Mouse (Mus musculus): ENCODE data around the gene Gm7980.
"Not testable (repeated sequence)": the region's sequence is repeated elsewhere in the genome, so short reads cannot be mapped to it uniquely, and the experiment has no call there.

Gm7980 gene

DNA sequence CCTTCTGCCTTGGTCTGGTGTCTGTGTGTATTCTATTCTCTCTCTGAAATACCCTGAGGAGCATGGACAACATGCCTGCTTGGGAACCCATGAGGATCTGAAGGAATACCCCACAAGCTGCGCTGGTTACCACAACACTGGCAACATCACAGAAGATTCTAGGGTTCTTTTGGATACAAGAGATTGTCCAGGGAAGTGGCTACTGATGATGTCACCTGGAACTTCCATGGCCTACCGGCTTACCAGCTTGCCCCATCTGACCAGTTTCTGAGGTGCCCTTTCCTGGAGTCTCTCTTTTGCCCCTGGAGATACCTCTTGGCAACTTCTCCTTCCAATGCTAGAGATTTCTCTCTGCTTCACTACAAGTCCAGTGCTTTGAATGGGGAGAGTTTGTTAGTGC lies at the start of gene Gm7980:
TSS of gene Gm7980 (minus strand) at position 101 of the 400 bp plus-strand sequence.
- DNase-seq (ENCODE audit: low spot score in 2 of 2) = not testable (repeated sequence)

DNA sequence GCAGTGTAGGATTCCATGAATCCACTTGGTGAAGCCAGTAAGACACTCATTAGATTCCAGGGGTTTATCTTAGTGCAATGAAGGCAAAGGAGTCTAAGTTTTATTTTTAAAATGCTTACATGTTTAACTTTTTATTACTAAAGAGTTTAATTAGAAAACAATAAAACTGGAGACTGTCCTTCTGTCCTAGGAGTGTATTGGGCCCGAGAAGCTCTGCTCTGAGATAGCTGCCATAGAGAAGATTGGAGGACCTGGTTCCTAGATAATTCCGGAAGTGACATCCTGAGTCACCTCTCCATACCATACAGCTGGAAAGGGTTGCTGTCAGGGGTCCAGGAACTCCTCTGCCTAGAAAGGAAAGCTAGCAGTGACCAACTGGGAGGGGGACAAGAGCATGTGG lies 36.6 kb upstream of the Gm7980 start, which contains the start of gene 1700024B05Rik:
TSS of gene 1700024B05Rik (plus strand) at position 301 of the 400 bp plus-strand sequence.
- not testable (repeated sequence) for DNase-seq (ENCODE audit: low spot score in 2 of 2)

DNA sequence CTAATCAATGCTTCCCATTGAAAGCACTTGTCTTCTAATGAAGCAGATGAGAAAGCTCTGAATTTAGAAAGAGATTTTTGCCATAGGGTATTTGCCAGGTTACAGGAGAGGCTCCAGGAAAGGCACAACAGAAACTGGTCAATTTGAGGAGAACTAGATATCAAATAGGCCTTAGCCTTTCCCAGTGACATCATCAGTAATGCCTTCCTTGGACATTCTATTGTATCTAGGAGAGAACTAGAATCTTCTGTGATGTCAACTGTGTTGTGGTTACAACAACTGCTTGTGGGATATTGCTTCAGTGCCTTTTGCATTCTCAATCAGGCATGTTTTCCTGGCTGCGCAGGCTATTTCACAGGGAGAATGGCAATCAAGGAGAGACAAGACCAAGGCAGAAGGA lies 17.6 kb upstream of the Gm7980 start, which contains the start of gene 1700049E17Rik1:
TSS of gene 1700049E17Rik1 (plus strand) at position 301 of the 400 bp plus-strand sequence.
- not testable (repeated sequence) for DNase-seq (ENCODE audit: low spot score in 2 of 2)
